Mouse (Mus musculus) retina, postnatal 7 days (tissue): ENCODE results near the gene Bub1b.
A peak's percentile ranks its signal among the peaks of the same experiment; 100 is the strongest.
"Not testable (repeated sequence)": the region's sequence is repeated elsewhere in the genome, so short reads cannot be mapped to it uniquely, and the experiment has no call there.

Experiments
- DNase-seq: peaks from one replicate; pipeline ENCODE4 v3.0.0-alpha.2; 2012; ENCODE audit warnings: low read depth, low spot score

Gene Bub1b

GRCm38 (mm10) chr2:118597673-118598568, at the start of gene Bub1b:
Bub1b (plus strand) TSS chr2:118598211.
- peak; percentile 87 for DNase-seq

GRCm38 (mm10) chr2:118548421-118549221, 49.4 kb upstream of the Bub1b start:
- DNase-seq, result no peak

- peak; percentile 94 for DNase-seq
Measured at GRCm38 (mm10) chr2:118549507-118550473, 48.2 kb upstream of the Bub1b start, which contains the start of gene Bmf. Bmf (minus strand) TSS chr2:118549687.

GRCm38 (mm10) chr2:118551606-118552005, 46.4 kb upstream of the Bub1b start:
- DNase-seq, result no peak

- DNase-seq, result not testable (repeated sequence)
Measured at GRCm38 (mm10) chr2:118554356-118554990, 43.5 kb upstream of the Bub1b start.

GRCm38 (mm10) chr2:118558426-118558825, 39.6 kb upstream of the Bub1b start:
- no peak for DNase-seq

GRCm38 (mm10) chr2:118562015-118562414, 36.0 kb upstream of the Bub1b start:
- no peak for DNase-seq

- no peak for DNase-seq
Measured at GRCm38 (mm10) chr2:118562431-118562830, 35.6 kb upstream of the Bub1b start.

GRCm38 (mm10) chr2:118567179-118567578, 30.8 kb upstream of the Bub1b start:
- no peak for DNase-seq

GRCm38 (mm10) chr2:118570939-118571338, 27.1 kb upstream of the Bub1b start:
- no peak for DNase-seq

GRCm38 (mm10) chr2:118572183-118572836, 25.7 kb upstream of the Bub1b start:
- no peak for DNase-seq

GRCm38 (mm10) chr2:118573135-118573534, 24.9 kb upstream of the Bub1b start:
- no peak for DNase-seq

GRCm38 (mm10) chr2:118586013-118586412, 12.0 kb upstream of the Bub1b start:
- DNase-seq, result no peak

GRCm38 (mm10) chr2:118587686-118588085, 10.3 kb upstream of the Bub1b start:
- no peak for DNase-seq

- DNase-seq, result no peak
Measured at GRCm38 (mm10) chr2:118591083-118591482, 6.9 kb upstream of the Bub1b start.

- DNase-seq, result no peak
Measured at GRCm38 (mm10) chr2:118599087-118599486, 1.1 kb downstream of the Bub1b start.

GRCm38 (mm10) chr2:118601599-118602263, 3.7 kb downstream of the Bub1b start:
- no peak for DNase-seq

- DNase-seq, result no peak
Measured at GRCm38 (mm10) chr2:118604091-118604490, 6.1 kb downstream of the Bub1b start.

GRCm38 (mm10) chr2:118606032-118606431, 8.0 kb downstream of the Bub1b start:
- peak; percentile 9 for DNase-seq

GRCm38 (mm10) chr2:118606976-118607375, 9.0 kb downstream of the Bub1b start:
- no peak for DNase-seq
